Mouse (Mus musculus): ENCODE data around the gene Cnksr3.

The Cnksr3 gene

GRCm38 (mm10) chr10:7076201-7076600 is 135.8 kb downstream of the Cnksr3 start:
- peak; percentile 79 for DNase-seq

DNA sequence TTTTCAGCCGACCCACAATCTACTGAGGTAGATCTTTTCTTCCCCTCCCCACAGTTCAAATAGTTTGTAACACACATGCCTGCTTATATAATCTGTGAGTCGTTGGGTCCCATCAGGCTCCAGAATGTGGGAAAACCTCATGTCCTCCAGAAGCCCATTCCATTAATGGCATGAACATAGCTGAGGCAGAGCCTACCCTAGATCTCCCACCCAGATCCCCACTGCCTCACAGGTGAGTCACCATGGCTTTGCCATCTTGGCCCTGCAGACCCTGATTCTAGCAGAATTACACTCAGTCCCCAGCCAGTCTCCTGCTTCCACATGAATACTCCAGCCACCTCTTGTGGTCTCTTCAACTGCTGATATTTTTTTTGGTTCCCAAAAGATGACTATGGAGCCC is 136.4 kb downstream of the Cnksr3 start:
- no peak for DNase-seq

GRCm38 (mm10) chr10:7074231-7074630 is 137.8 kb downstream of the Cnksr3 start:
- DNase-seq, result no peak

DNA sequence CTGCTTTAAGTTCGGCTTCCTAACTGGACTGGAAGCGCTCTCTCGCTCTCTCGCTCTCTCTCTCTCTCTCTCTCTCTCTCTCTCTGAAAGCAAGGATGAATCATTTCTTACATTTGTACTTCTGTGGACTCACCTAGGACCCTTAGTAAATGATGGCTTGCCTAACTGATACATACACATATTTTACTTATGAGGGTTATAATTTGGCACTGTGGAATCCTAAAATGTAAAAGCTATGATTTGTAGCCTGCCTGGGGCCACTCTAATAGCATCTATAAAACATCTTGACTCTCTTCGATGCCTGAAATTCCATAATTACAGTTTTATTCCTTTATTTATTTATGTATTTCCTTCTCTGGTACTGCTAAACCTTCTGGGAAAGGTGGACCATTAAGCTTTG is 141.1 kb downstream of the Cnksr3 start:
- DNase-seq, result no peak

GRCm38 (mm10) chr10:7070100-7070835 is 141.8 kb downstream of the Cnksr3 start:
- no peak for DNase-seq

DNA sequence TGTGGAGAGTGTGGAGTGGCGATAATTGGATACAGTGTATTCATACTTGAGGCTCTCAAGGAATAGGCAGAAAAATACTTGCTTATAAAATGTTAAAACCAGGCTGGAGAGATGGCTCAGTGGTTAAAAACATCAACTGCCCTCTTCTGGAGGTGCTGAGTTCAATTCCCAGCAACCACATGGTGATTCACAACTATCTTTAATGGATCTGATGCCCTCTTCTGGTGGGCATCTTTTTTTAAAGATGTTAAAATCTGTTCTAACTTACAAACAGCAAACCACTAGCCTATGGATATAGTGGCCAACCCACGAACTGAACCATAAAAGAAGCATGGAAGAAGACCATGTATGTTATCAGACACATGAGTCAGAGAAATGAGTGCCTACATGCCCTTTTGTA is 142.9 kb downstream of the Cnksr3 start:
- DNase-seq, result no peak

Measured in lung, postnatal 14 days (tissue).